ENCODE assay signal across 27 mouse cellular contexts in genomic region chr10:126122504-126122903, GRCm38 (mm10).
A peak's percentile ranks its signal among the peaks of the same experiment; 100 is the strongest.
DNase-seq lines count a peak whose midpoint lies in the region; ATAC-seq and TF ChIP-seq lines count a peak whose summit lies in the region.
"Had no signal": no experiment of that assay in that cellular context is flagged by ENCODE, and none has a peak within 500 bp of the region (broad histone marks: within the 10 kb centered on the region; RNA-seq: fewer than 3 reads in every experiment).

No protein-coding gene starts in this region.

- no peak for TF ChIP-seq POLR2A in brain, embryonic 14.5 days (IDR thresholded peaks at IDR 0.05; ENCODE audit: borderline replicate concordance, extremely low read depth, insufficient read depth, insufficient read length, poor library complexity, severe bottlenecking)

- no peaks in the 10 kb centered on the region for H3K27me3 ChIP-seq in kidney, postnatal 0 days (ENCODE audit: insufficient read depth, low read length)
- H3K27me3 ChIP-seq in midbrain, embryonic 14.5 days (ENCODE audit: control insufficient read depth, insufficient read depth, low read length) = no peaks in the 10 kb centered on the region
- H3K27me3 ChIP-seq in midbrain, embryonic 10.5 days (ENCODE audit: low read depth, poor library complexity, severe bottlenecking) = no peaks in the 10 kb centered on the region
- H3K27me3 ChIP-seq in forebrain, embryonic 15.5 days = no peaks in the 10 kb centered on the region
- H3K27me3 ChIP-seq: forebrain, embryonic 13.5 days; hindbrain, embryonic 15.5 days; kidney, embryonic 15.5 days; megakaryocyte, embryonic 14.5 days; midbrain, embryonic 13.5 days had no signal

- no peaks in the 10 kb centered on the region for H3K9me3 ChIP-seq in kidney, postnatal 0 days (replicated peaks; ENCODE audit: low read length)
- no peaks in the 10 kb centered on the region for H3K9me3 ChIP-seq in midbrain, embryonic 14.5 days (ENCODE audit: control insufficient read depth, low read length)
- no peaks in the 10 kb centered on the region for H3K9me3 ChIP-seq in midbrain, embryonic 10.5 days (replicated peaks)
- H3K9me3 ChIP-seq in forebrain, embryonic 15.5 days = no peaks in the 10 kb centered on the region
- H3K9me3 ChIP-seq: forebrain, embryonic 13.5 days; hindbrain, embryonic 15.5 days; kidney, embryonic 15.5 days; midbrain, embryonic 13.5 days had no signal

- 74% methylated on average over 5 of the region's 5 CpGs for WGBS in kidney, postnatal 0 days
- 84% methylated on average over 5 of the region's 5 CpGs for WGBS in midbrain, embryonic 14.5 days
- WGBS in midbrain, embryonic 10.5 days = 85% methylated on average over 5 of the region's 5 CpGs
- 85% methylated on average over 5 of the region's 5 CpGs for WGBS in forebrain, embryonic 15.5 days

- ATAC-seq in kidney, postnatal 0 days (replicated peaks; ENCODE audit: low FRiP score, low read depth) = no peak
- ATAC-seq in midbrain, embryonic 14.5 days (ENCODE audit: low FRiP score, low TSS enrichment) = no peak
- ATAC-seq in forebrain, embryonic 15.5 days (replicated peaks) = no peak
- ATAC-seq: activated CD4-positive, CD25-positive, alpha-beta regulatory T cell, adult 4 months; CD4-positive, CD25-positive, alpha-beta regulatory T cell, adult 4 months; forebrain, embryonic 13.5 days; midbrain, embryonic 13.5 days had no signal

- no peaks in the 10 kb centered on the region for H3K36me3 ChIP-seq in kidney, postnatal 0 days (ENCODE audit: insufficient read depth, low read length)
- no peaks in the 10 kb centered on the region for H3K36me3 ChIP-seq in midbrain, embryonic 14.5 days (ENCODE audit: control insufficient read depth, insufficient read depth, low read length)
- no peaks in the 10 kb centered on the region for H3K36me3 ChIP-seq in midbrain, embryonic 10.5 days
- no peaks in the 10 kb centered on the region for H3K36me3 ChIP-seq in forebrain, embryonic 15.5 days
- H3K36me3 ChIP-seq: hindbrain, embryonic 15.5 days; kidney, embryonic 15.5 days; midbrain, embryonic 13.5 days had no signal

- no peak overlapping the region for H3K9ac ChIP-seq in kidney, postnatal 0 days (ENCODE audit: low read depth, low read length)
- H3K9ac ChIP-seq in midbrain, embryonic 14.5 days (replicated peaks; ENCODE audit: low read length) = no peak overlapping the region
- no peak overlapping the region for H3K9ac ChIP-seq in forebrain, embryonic 15.5 days (replicated peaks)
- H3K9ac ChIP-seq: forebrain, embryonic 13.5 days; hindbrain, embryonic 15.5 days; kidney, embryonic 15.5 days; midbrain, embryonic 13.5 days had no signal

- peak; percentile 41 for TF ChIP-seq CTCF in kidney, postnatal 0 days (IDR thresholded peaks at IDR 0.05; ENCODE audit: low read depth)
- no peak for TF ChIP-seq CTCF in brain, embryonic 14.5 days (IDR thresholded peaks at IDR 0.05; ENCODE audit: borderline replicate concordance, extremely low read depth, insufficient read depth, insufficient read length)

- no peak overlapping the region for H3K4me2 ChIP-seq in kidney, postnatal 0 days (ENCODE audit: low read length)
- no peak overlapping the region for H3K4me2 ChIP-seq in midbrain, embryonic 14.5 days (ENCODE audit: low read length)
- H3K4me2 ChIP-seq in forebrain, embryonic 15.5 days (replicated peaks) = no peak overlapping the region
- H3K4me2 ChIP-seq: forebrain, embryonic 13.5 days; heart, embryonic 11.5 days; hindbrain, embryonic 15.5 days; kidney, embryonic 15.5 days; liver, embryonic 11.5 days; midbrain, embryonic 13.5 days had no signal

- H3K27ac ChIP-seq in kidney, postnatal 0 days = no peak overlapping the region
- H3K27ac ChIP-seq in midbrain, embryonic 14.5 days (replicated peaks; ENCODE audit: low read depth, low read length) = no peak overlapping the region
- no peak overlapping the region for H3K27ac ChIP-seq in midbrain, embryonic 10.5 days (replicated peaks)
- H3K27ac ChIP-seq in forebrain, embryonic 15.5 days (replicated peaks) = no peak overlapping the region
- H3K27ac ChIP-seq: forebrain, embryonic 13.5 days; hindbrain, embryonic 15.5 days; kidney, embryonic 15.5 days; midbrain, embryonic 13.5 days had no signal

- peak; percentile 6 for DNase-seq in heart, adult 11 months
- DNase-seq in heart, postnatal 36 days = no peak
- DNase-seq in kidney, postnatal 0 days (ENCODE audit: low spot score) = no peak
- DNase-seq in kidney, adult 8-10 months = no peak
- peak; percentile 15 for DNase-seq in midbrain, embryonic 14.5 days
- no peak for DNase-seq in midbrain, embryonic 10.5 days (ENCODE audit: low spot score)
- peak; percentile 19 for DNase-seq in brain, embryonic 14.5 days (ENCODE audit: low read depth)
- DNase-seq: adrenal gland, adult 2 months; adrenal gland, postnatal 36 days; cerebellum, adult 8-10 months; cerebellum, postnatal 36 days; gastrocnemius, postnatal 14 days; kidney, postnatal 36 days; layer of hippocampus, postnatal 36 days; lung, postnatal 4 days; right cerebral cortex, postnatal 4 days; thymus, postnatal 4 days had no signal

- no peaks in the 10 kb centered on the region for H3K4me1 ChIP-seq in kidney, postnatal 0 days (replicated peaks; ENCODE audit: insufficient read depth, low read length)
- no peaks in the 10 kb centered on the region for H3K4me1 ChIP-seq in midbrain, embryonic 14.5 days (ENCODE audit: control insufficient read depth, insufficient read depth, low read length)
- H3K4me1 ChIP-seq in midbrain, embryonic 10.5 days = no peaks in the 10 kb centered on the region
- H3K4me1 ChIP-seq in forebrain, embryonic 15.5 days = no peaks in the 10 kb centered on the region
- H3K4me1 ChIP-seq: forebrain, embryonic 13.5 days; hindbrain, embryonic 15.5 days; kidney, embryonic 15.5 days; megakaryocyte, embryonic 14.5 days; midbrain, embryonic 13.5 days had no signal

- intact Hi-C loops in heart, postnatal 36 days (cut with DNase I) = no loop called here

- no peak overlapping the region for H3K4me3 ChIP-seq in kidney, postnatal 0 days (replicated peaks; ENCODE audit: low read depth, low read length)
- no peak overlapping the region for H3K4me3 ChIP-seq in midbrain, embryonic 14.5 days (replicated peaks; ENCODE audit: low read depth, low read length)
- H3K4me3 ChIP-seq in midbrain, embryonic 10.5 days = no peak overlapping the region
- H3K4me3 ChIP-seq in forebrain, embryonic 15.5 days = no peak overlapping the region
- H3K4me3 ChIP-seq: forebrain, embryonic 13.5 days; hindbrain, embryonic 15.5 days; kidney, embryonic 15.5 days; megakaryocyte, embryonic 14.5 days; midbrain, embryonic 13.5 days had no signal

Comparison
In these comparisons a context has a peak if more than half of its experiments do, and no peak if none do; other contexts are left out.
1. DNase-seq: peak in heart, adult 11 months (single experiment), midbrain, embryonic 14.5 days (single experiment) and brain, embryonic 14.5 days (single experiment); none in heart, postnatal 36 days (0 of 2), kidney, postnatal 0 days (single experiment), kidney, adult 8-10 months (0 of 2) and midbrain, embryonic 10.5 days (single experiment).